Mouse (Mus musculus) central nervous system, embryonic 14 days (tissue): Measurements from ENCODE around the gene Cyp2ab1. TPM values are rescaled to one million over a fixed set of nuclear protein-coding genes. Genes with fewer than 3 reads are reported as not detected.

Experiments
- polyA plus RNA-seq: library from polyadenylated mRNA; depleted of rRNA; stranded (reverse); fragments of >200 nt; gene quantifications from 2 replicates; pipeline ENCODE4 v1.2.3, GENCODE M21; 2012; rRNA removed

The Cyp2ab1 gene
- 0.02 and 0.03 TPM in 2 replicates for polyA plus RNA-seq

GRCm38 (mm10) chr16:20325286-20325685 is at the start of gene Cyp2ab1:
Gene Cyp2ab1 (minus strand): TSS chr16:20325404.

GRCm38 (mm10) chr16:20301770-20302649 is 23.2 kb downstream of the Cyp2ab1 start, which contains the start of gene Parl:
Gene Parl (minus strand): TSS chr16:20302387.

Other genes with a start within 250 kb of the Cyp2ab1 start
- gene Klhl24, start 227.9 kb downstream of the Cyp2ab1 start, polyA plus RNA-seq: 32.1 and 37.6 TPM in 2 replicates
- 76.2 and 77.9 TPM in 2 replicates for gene Yeats2, start 184.3 kb downstream of the Cyp2ab1 start, polyA plus RNA-seq
- gene Map6d1, start 84.0 kb downstream of the Cyp2ab1 start, polyA plus RNA-seq: 3.5 TPM in 2 replicates
- gene Parl, start 23.0 kb downstream of the Cyp2ab1 start, polyA plus RNA-seq: 65.5 and 68.5 TPM in 2 replicates
- 269 and 286 TPM in 2 replicates for gene Abcc5, start 101.0 kb upstream of the Cyp2ab1 start, polyA plus RNA-seq
- 50.9 and 53.0 TPM in 2 replicates for gene Eif2b5, start 173.4 kb upstream of the Cyp2ab1 start, polyA plus RNA-seq
- gene Dvl3, start 191.6 kb upstream of the Cyp2ab1 start, polyA plus RNA-seq: 81.3 and 94.9 TPM in 2 replicates
- 996 and 1,020 TPM in 2 replicates for gene Ap2m1, start 210.1 kb upstream of the Cyp2ab1 start, polyA plus RNA-seq
- 68.0 and 74.3 TPM in 2 replicates for gene Abcf3, start 223.2 kb upstream of the Cyp2ab1 start, polyA plus RNA-seq